Mouse (Mus musculus): ENCODE measurements around the gene Agt.

Gene Agt

GRCm38 (mm10) chr8:124507572-124508320, 61.8 kb downstream of the Agt start:
- DNase-seq (ENCODE audit: low spot score): peak; percentile 52

All from layer of hippocampus, adult 9-10 months (tissue).